Mouse (Mus musculus) kidney, adult 2 months (tissue): Measurements from ENCODE around the gene Cabin1.

Source experiments
- CTCF ChIP-seq: fragments of 200-500 bp; conservative IDR thresholded peaks from 2 replicates; pipeline ENCODE4 v1.5.1; 2011; ENCODE audit warnings: low read depth, mild to moderate bottlenecking, control low read depth, low read length, moderate library complexity, mixed read lengths; ENCODE audit not compliant: insufficient read depth, insufficient read length
- POLR2A ChIP-seq: fragments of 200-500 bp; IDR thresholded peaks from one replicate; pipeline ENCODE4 v1.6.1; 2011; ENCODE audit warnings: low read depth, low read length, control low read depth

- TF ChIP-seq CTCF (no peak), POLR2A (no peak)
Measured at GRCm38 (mm10) chr10:75686724-75687123, 77.4 kb downstream of the Cabin1 start.
